Mouse (Mus musculus): ENCODE data around the gene Pygl. TPM values are rescaled to one million over a fixed set of nuclear protein-coding genes. Genes with fewer than 3 reads are reported as not detected.
"Not testable (repeated sequence)": the region's sequence is repeated elsewhere in the genome, so short reads cannot be mapped to it uniquely, and the experiment has no call there.

The Pygl gene
- polyA plus RNA-seq, 1 experiment from 2014 or later, result 25.0 TPM

GRCm38 (mm10) chr12:70196341-70196740 lies 34.9 kb downstream of the Pygl start:
- WGBS, result 91% methylated on average over 5 of the region's 5 CpGs
- DNase-seq (ENCODE audit: low spot score), result no peak
- Histone ChIP-seq H3K9me3 (ENCODE audit: control insufficient read depth, low read length) (no peaks in the 10 kb centered on the region), H3K36me3 (ENCODE audit: control insufficient read depth, insufficient read depth, low read length) (peaks cover 5% of the 10 kb centered on the region; the same call in 1 of the 2 replicates), H3K4me3 (ENCODE audit: low read depth, low read length) (no peak overlapping the region), H3K27me3 (replicated peaks; ENCODE audit: control insufficient read depth, insufficient read depth, low read length) (no peaks in the 10 kb centered on the region), H3K27ac (ENCODE audit: low read depth) (no peak overlapping the region), H3K9ac (ENCODE audit: low read length) (no peak overlapping the region), H3K4me2 (ENCODE audit: low read length) (no peak overlapping the region), H3K4me1 (replicated peaks; ENCODE audit: control insufficient read depth, insufficient read depth, low read length) (peaks cover 5% of the 10 kb centered on the region; the same call in 1 of the 2 replicates)
- no peak for ATAC-seq (replicated peaks; ENCODE audit: low FRiP score, low TSS enrichment, low read depth)

- DNase-seq (ENCODE audit: low spot score), result no peak
- H3K27me3 ChIP-seq (replicated peaks; ENCODE audit: control insufficient read depth, insufficient read depth, low read length), result no peaks in the 10 kb centered on the region
- no peaks in the 10 kb centered on the region for H3K9me3 ChIP-seq (ENCODE audit: control insufficient read depth, low read length)
- whole genome bisulfite sequencing, result 92% methylated on average over 6 of the region's 6 CpGs
- H3K9ac ChIP-seq (ENCODE audit: low read length), result no peak overlapping the region
- H3K27ac ChIP-seq (ENCODE audit: low read depth), result no peak overlapping the region
- H3K36me3 ChIP-seq (ENCODE audit: control insufficient read depth, insufficient read depth, low read length), result peaks cover 5% of the 10 kb centered on the region; the same call in 1 of the 2 replicates
- H3K4me1 ChIP-seq (replicated peaks; ENCODE audit: control insufficient read depth, insufficient read depth, low read length), result peaks cover 5% of the 10 kb centered on the region; the same call in 1 of the 2 replicates
- no peak overlapping the region for H3K4me2 ChIP-seq (ENCODE audit: low read length)
- no peak for ATAC-seq (replicated peaks; ENCODE audit: low FRiP score, low TSS enrichment, low read depth)
- no peak overlapping the region for H3K4me3 ChIP-seq (ENCODE audit: low read depth, low read length)
Measured at GRCm38 (mm10) chr12:70195426-70195825, 35.9 kb downstream of the Pygl start.

GRCm38 (mm10) chr12:70192267-70192727 lies 39.0 kb downstream of the Pygl start:
- H3K4me2 ChIP-seq (ENCODE audit: low read length), result peak overlapping the region; percentile 51
- H3K27me3 ChIP-seq (replicated peaks; ENCODE audit: control insufficient read depth, insufficient read depth, low read length), result no peaks in the 10 kb centered on the region
- H3K9ac ChIP-seq (ENCODE audit: low read length), result no peak overlapping the region
- H3K36me3 ChIP-seq (ENCODE audit: control insufficient read depth, insufficient read depth, low read length), result no peaks in the 10 kb centered on the region
- ATAC-seq (replicated peaks; ENCODE audit: low FRiP score, low TSS enrichment, low read depth) (no peak), DNase-seq (ENCODE audit: low spot score) (peak; percentile 55)
- peak overlapping the region; percentile 70 for H3K27ac ChIP-seq (ENCODE audit: low read depth)
- H3K4me3 ChIP-seq (ENCODE audit: low read depth, low read length), result peak overlapping the region; percentile 22
- WGBS, result 19% methylated on average over 19 of the region's 19 CpGs
- peaks cover 5% of the 10 kb centered on the region; the same call in 1 of the 2 replicates for H3K4me1 ChIP-seq (replicated peaks; ENCODE audit: control insufficient read depth, insufficient read depth, low read length)
- H3K9me3 ChIP-seq (ENCODE audit: control insufficient read depth, low read length), result no peaks in the 10 kb centered on the region

GRCm38 (mm10) chr12:70184173-70184783 lies 47.0 kb downstream of the Pygl start:
- 88% methylated on average over 22 of the region's 22 CpGs for WGBS
- Histone ChIP-seq H3K36me3 (ENCODE audit: control insufficient read depth, insufficient read depth, low read length) (no peaks in the 10 kb centered on the region), H3K9ac (ENCODE audit: low read length) (no peak overlapping the region), H3K4me3 (ENCODE audit: low read depth, low read length) (no peak overlapping the region), H3K9me3 (ENCODE audit: control insufficient read depth, low read length) (peaks cover 9% of the 10 kb centered on the region), H3K4me2 (ENCODE audit: low read length) (no peak overlapping the region), H3K27me3 (replicated peaks; ENCODE audit: control insufficient read depth, insufficient read depth, low read length) (no peaks in the 10 kb centered on the region), H3K27ac (ENCODE audit: low read depth) (no peak overlapping the region), H3K4me1 (replicated peaks; ENCODE audit: control insufficient read depth, insufficient read depth, low read length) (no peaks in the 10 kb centered on the region)
- ATAC-seq (replicated peaks; ENCODE audit: low FRiP score, low TSS enrichment, low read depth) (no peak), DNase-seq (ENCODE audit: low spot score) (no peak)

GRCm38 (mm10) chr12:70183507-70183906 lies 47.8 kb downstream of the Pygl start:
- H3K36me3 ChIP-seq (ENCODE audit: control insufficient read depth, insufficient read depth, low read length); H3K4me2 ChIP-seq (ENCODE audit: low read length); H3K9ac ChIP-seq (ENCODE audit: low read length); H3K9me3 ChIP-seq (ENCODE audit: control insufficient read depth, low read length); H3K4me1 ChIP-seq (replicated peaks; ENCODE audit: control insufficient read depth, insufficient read depth, low read length); ATAC-seq (replicated peaks; ENCODE audit: low FRiP score, low TSS enrichment, low read depth); H3K27ac ChIP-seq (ENCODE audit: low read depth); DNase-seq (ENCODE audit: low spot score); H3K4me3 ChIP-seq (ENCODE audit: low read depth, low read length); H3K27me3 ChIP-seq (replicated peaks; ENCODE audit: control insufficient read depth, insufficient read depth, low read length): not testable (repeated sequence)
- WGBS, result 94% methylated on average over 8 of the region's 8 CpGs

GRCm38 (mm10) chr12:70169969-70170368 lies 61.3 kb downstream of the Pygl start:
- H3K9me3 ChIP-seq (ENCODE audit: control insufficient read depth, low read length), result no peaks in the 10 kb centered on the region
- H3K27ac ChIP-seq (ENCODE audit: low read depth), result no peak overlapping the region
- no peaks in the 10 kb centered on the region for H3K27me3 ChIP-seq (replicated peaks; ENCODE audit: control insufficient read depth, insufficient read depth, low read length)
- H3K9ac ChIP-seq (ENCODE audit: low read length), result no peak overlapping the region
- no peaks in the 10 kb centered on the region for H3K4me1 ChIP-seq (replicated peaks; ENCODE audit: control insufficient read depth, insufficient read depth, low read length)
- H3K4me2 ChIP-seq (ENCODE audit: low read length), result no peak overlapping the region
- no peak for DNase-seq (ENCODE audit: low spot score)
- ATAC-seq (replicated peaks; ENCODE audit: low FRiP score, low TSS enrichment, low read depth), result no peak
- H3K36me3 ChIP-seq (ENCODE audit: control insufficient read depth, insufficient read depth, low read length), result no peaks in the 10 kb centered on the region
- 87% methylated on average over 1 of the region's 1 CpGs for WGBS
- no peak overlapping the region for H3K4me3 ChIP-seq (ENCODE audit: low read depth, low read length)

GRCm38 (mm10) chr12:70167950-70168349 lies 63.3 kb downstream of the Pygl start:
- 88% methylated on average over 4 of the region's 4 CpGs for WGBS
- no peak overlapping the region for H3K4me2 ChIP-seq (ENCODE audit: low read length)
- no peaks in the 10 kb centered on the region for H3K4me1 ChIP-seq (replicated peaks; ENCODE audit: control insufficient read depth, insufficient read depth, low read length)
- H3K36me3 ChIP-seq (ENCODE audit: control insufficient read depth, insufficient read depth, low read length), result no peaks in the 10 kb centered on the region
- no peaks in the 10 kb centered on the region for H3K27me3 ChIP-seq (replicated peaks; ENCODE audit: control insufficient read depth, insufficient read depth, low read length)
- no peak overlapping the region for H3K9ac ChIP-seq (ENCODE audit: low read length)
- no peak overlapping the region for H3K4me3 ChIP-seq (ENCODE audit: low read depth, low read length)
- no peak overlapping the region for H3K27ac ChIP-seq (ENCODE audit: low read depth)
- ATAC-seq (replicated peaks; ENCODE audit: low FRiP score, low TSS enrichment, low read depth), result no peak
- no peaks in the 10 kb centered on the region for H3K9me3 ChIP-seq (ENCODE audit: control insufficient read depth, low read length)
- DNase-seq (ENCODE audit: low spot score), result no peak

- Histone ChIP-seq H3K4me3 (ENCODE audit: low read depth, low read length) (no peak overlapping the region), H3K4me2 (ENCODE audit: low read length) (no peak overlapping the region), H3K27ac (ENCODE audit: low read depth) (no peak overlapping the region), H3K9me3 (ENCODE audit: control insufficient read depth, low read length) (no peaks in the 10 kb centered on the region), H3K4me1 (replicated peaks; ENCODE audit: control insufficient read depth, insufficient read depth, low read length) (no peaks in the 10 kb centered on the region), H3K36me3 (ENCODE audit: control insufficient read depth, insufficient read depth, low read length) (no peaks in the 10 kb centered on the region), H3K9ac (ENCODE audit: low read length) (no peak overlapping the region), H3K27me3 (replicated peaks; ENCODE audit: control insufficient read depth, insufficient read depth, low read length) (no peaks in the 10 kb centered on the region)
- no peak for ATAC-seq (replicated peaks; ENCODE audit: low FRiP score, low TSS enrichment, low read depth)
- DNase-seq (ENCODE audit: low spot score), result no peak
- 50% methylated on average over 3 of the region's 3 CpGs for WGBS
Measured at GRCm38 (mm10) chr12:70164741-70165140, 66.5 kb downstream of the Pygl start.

- no peak overlapping the region; the same call in 1 of the 2 replicates for H3K27ac ChIP-seq (ENCODE audit: low read depth)
- no peak overlapping the region for H3K4me3 ChIP-seq (ENCODE audit: low read depth, low read length)
- no peak overlapping the region for H3K9ac ChIP-seq (ENCODE audit: low read length)
- DNase-seq (ENCODE audit: low spot score), result no peak
- WGBS, result 49% methylated on average over 5 of the region's 5 CpGs
- no peaks in the 10 kb centered on the region for H3K27me3 ChIP-seq (replicated peaks; ENCODE audit: control insufficient read depth, insufficient read depth, low read length)
- H3K4me1 ChIP-seq (replicated peaks; ENCODE audit: control insufficient read depth, insufficient read depth, low read length), result no peaks in the 10 kb centered on the region
- H3K9me3 ChIP-seq (ENCODE audit: control insufficient read depth, low read length), result no peaks in the 10 kb centered on the region
- ATAC-seq (replicated peaks; ENCODE audit: low FRiP score, low TSS enrichment, low read depth), result no peak
- no peaks in the 10 kb centered on the region for H3K36me3 ChIP-seq (ENCODE audit: control insufficient read depth, insufficient read depth, low read length)
- H3K4me2 ChIP-seq (ENCODE audit: low read length), result no peak overlapping the region
Measured at GRCm38 (mm10) chr12:70161057-70161456, 70.2 kb downstream of the Pygl start.
